Mouse (Mus musculus) macrophage (primary cell): ENCODE data around the gene T. TPM values are rescaled to one million over a fixed set of nuclear protein-coding genes. Genes with fewer than 3 reads are reported as not detected.
"Not testable (repeated sequence)": the region's sequence is repeated elsewhere in the genome, so short reads cannot be mapped to it uniquely, and the experiment has no call there.

Experiments
- H3K27ac ChIP-seq: fragments of 350-480 bp; formaldehyde crosslinking; 2 replicates; pipeline ENCODE4 v1.9.0; 2021
- H3K36me3 ChIP-seq: fragments of 350-480 bp; formaldehyde crosslinking; 2 replicates; pipeline ENCODE4 v1.9.0; 2021; ENCODE audit errors: inconsistent target
- H3K4me3 ChIP-seq: fragments of 350-480 bp; formaldehyde crosslinking; 2 replicates; pipeline ENCODE4 v1.9.0; 2021; ENCODE audit errors: inconsistent target
- H3K79me2 ChIP-seq: fragments of 350-480 bp; formaldehyde crosslinking; 2 replicates; pipeline ENCODE4 v1.9.0; 2021; ENCODE audit errors: inconsistent target
- WGBS: methylation state at CpG from one replicate; pipeline ENCODE4 v1.1.7; 2026; ENCODE audit warnings: inconsistent platforms; ENCODE audit not compliant: missing documents; 5-methylcytosine and 5-hydroxymethylcytosine counted together
- polyA plus RNA-seq: library from polyadenylated mRNA; stranded (reverse); fragments of 250-400 nt; gene quantifications from 3 replicates; pipeline ENCODE4 v1.2.4, GENCODE M21; 2018; ENCODE audit warnings: inconsistent platforms
- total RNA-seq, 78 experiments: library from RNA; depleted of rRNA; stranded (reverse); fragments of 250-400 nt; gene quantifications; 1 replicate in 9 of 78; 2 replicates in 24 of 78; 3 replicates in 43 of 78; 4 replicates in 2 of 78; pipeline ENCODE4 v1.2.4; 2018; ENCODE audit warnings: inconsistent platforms in 56 of 78

T gene
- not detected for total RNA-seq (2018; cell fraction: chromatin; rRNA removed)
- total RNA-seq (2018; cell fraction: cytosol; rRNA removed), result not detected
- not detected for total RNA-seq (2018; cell fraction: nucleus; rRNA removed)
- polyA plus RNA-seq, result not detected in 3 replicates

- H3K36me3 ChIP-seq, result no peaks in the 10 kb centered on the region
- H3K4me3 ChIP-seq, result no peak within 1 kb of the TSS
- 5% methylated on average over 64 of the region's 65 CpGs for WGBS
- H3K27ac ChIP-seq, result no peak within 1 kb of the TSS
- no peaks in the 10 kb centered on the region for H3K79me2 ChIP-seq
These were observed at the start of gene T for GRCm38 (mm10) chr17:8433978-8434960. Gene T, plus strand, starts transcription at chr17:8434423.

- Histone ChIP-seq H3K79me2 (no peaks in the 10 kb centered on the region), H3K4me3 (no peak overlapping the region), H3K27ac (no peak overlapping the region), H3K36me3 (no peaks in the 10 kb centered on the region)
- 79% methylated on average over 2 of the region's 2 CpGs for WGBS
These were observed 48.8 kb upstream of the T start for GRCm38 (mm10) chr17:8385441-8385840.

GRCm38 (mm10) chr17:8388463-8388862 lies 45.8 kb upstream of the T start:
- Histone ChIP-seq H3K4me3 (no peak overlapping the region), H3K36me3 (no peaks in the 10 kb centered on the region), H3K27ac (no peak overlapping the region), H3K79me2 (no peaks in the 10 kb centered on the region)
- WGBS, result 11% methylated on average over 13 of the region's 13 CpGs

- 9% methylated on average over 28 of the region's 28 CpGs for whole genome bisulfite sequencing
- H3K79me2 ChIP-seq, result no peaks in the 10 kb centered on the region
- no peak overlapping the region for H3K27ac ChIP-seq
- H3K36me3 ChIP-seq, result no peaks in the 10 kb centered on the region
- no peak overlapping the region for H3K4me3 ChIP-seq
These were observed 45.0 kb upstream of the T start for GRCm38 (mm10) chr17:8388990-8389789.

DNA sequence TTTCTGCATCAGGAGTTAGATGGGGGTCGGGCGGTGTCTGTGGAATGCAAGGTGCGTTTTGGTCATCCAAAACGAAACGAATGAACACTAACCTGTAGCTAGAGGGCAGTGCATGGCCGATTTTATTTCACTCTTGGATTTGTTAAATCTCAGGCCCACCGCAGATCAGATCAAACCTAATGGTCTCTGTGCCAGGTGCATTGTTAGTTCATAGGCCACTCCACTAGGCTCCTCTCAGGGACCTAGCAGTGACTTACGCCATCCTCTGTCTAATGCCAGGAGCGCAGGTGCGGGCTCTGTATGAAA lies 44.5 kb upstream of the T start:
- no peak overlapping the region for H3K4me3 ChIP-seq
- no peaks in the 10 kb centered on the region for H3K36me3 ChIP-seq
- H3K27ac ChIP-seq, result no peak overlapping the region
- H3K79me2 ChIP-seq, result no peaks in the 10 kb centered on the region
- WGBS, result 24% methylated on average over 10 of the region's 10 CpGs

DNA sequence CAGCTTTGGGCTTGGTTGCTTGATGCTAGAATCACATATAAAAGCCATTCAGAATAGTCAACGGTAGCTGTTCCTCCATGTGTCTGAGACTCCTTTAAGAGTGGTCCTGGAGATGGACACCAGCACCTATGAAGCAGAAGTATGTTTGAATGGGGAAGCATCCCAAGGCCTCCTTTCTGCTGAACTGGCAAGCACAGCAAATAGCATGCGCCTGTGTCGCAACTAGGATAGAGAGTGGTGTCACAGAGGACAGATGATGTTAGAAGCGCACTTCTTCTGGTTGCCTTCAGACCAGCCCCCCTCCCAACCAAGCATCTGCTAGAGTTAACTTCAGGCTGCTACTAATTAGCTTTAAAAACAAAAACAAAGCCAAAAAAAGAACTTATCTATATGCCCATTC lies 43.7 kb upstream of the T start:
- Histone ChIP-seq H3K27ac (no peak overlapping the region), H3K79me2 (no peaks in the 10 kb centered on the region), H3K36me3 (no peaks in the 10 kb centered on the region), H3K4me3 (no peak overlapping the region)
- WGBS, result 35% methylated on average over 4 of the region's 4 CpGs

- Histone ChIP-seq H3K27ac (no peak overlapping the region), H3K79me2 (no peaks in the 10 kb centered on the region), H3K4me3 (no peak overlapping the region), H3K36me3 (no peaks in the 10 kb centered on the region)
- 92% methylated on average over 4 of the region's 4 CpGs for WGBS
These were observed 37.9 kb upstream of the T start for GRCm38 (mm10) chr17:8396371-8396770.

DNA sequence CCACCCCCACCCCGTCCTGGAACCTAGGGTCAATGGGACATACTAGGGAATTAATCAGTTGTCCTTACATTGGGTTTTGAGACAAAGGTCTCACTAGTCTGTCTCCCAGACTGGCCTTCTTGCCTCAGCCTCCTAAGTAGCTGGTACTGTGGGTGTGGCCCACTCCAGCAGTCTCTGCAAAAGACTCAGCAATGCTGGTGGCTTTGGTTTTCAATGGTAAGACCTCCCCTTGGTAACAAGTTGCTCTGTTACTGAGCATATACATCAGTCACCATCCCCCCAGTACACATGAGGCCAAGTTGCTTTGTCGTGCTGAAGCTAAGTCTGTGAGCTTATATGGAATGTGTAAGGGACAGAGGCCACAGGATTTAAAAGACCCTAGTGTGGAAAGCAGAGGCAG lies 36.3 kb upstream of the T start:
- Histone ChIP-seq H3K36me3 (no peaks in the 10 kb centered on the region), H3K79me2 (no peaks in the 10 kb centered on the region), H3K27ac (no peak overlapping the region), H3K4me3 (no peak overlapping the region)
- WGBS, result 96% methylated on average over 2 of the region's 2 CpGs

- WGBS, result 50% methylated on average over 5 of the region's 8 CpGs
- not testable (repeated sequence) for H3K36me3 ChIP-seq, H3K27ac ChIP-seq, H3K4me3 ChIP-seq, H3K79me2 ChIP-seq
These were observed 30.3 kb upstream of the T start for GRCm38 (mm10) chr17:8403932-8404331.

DNA sequence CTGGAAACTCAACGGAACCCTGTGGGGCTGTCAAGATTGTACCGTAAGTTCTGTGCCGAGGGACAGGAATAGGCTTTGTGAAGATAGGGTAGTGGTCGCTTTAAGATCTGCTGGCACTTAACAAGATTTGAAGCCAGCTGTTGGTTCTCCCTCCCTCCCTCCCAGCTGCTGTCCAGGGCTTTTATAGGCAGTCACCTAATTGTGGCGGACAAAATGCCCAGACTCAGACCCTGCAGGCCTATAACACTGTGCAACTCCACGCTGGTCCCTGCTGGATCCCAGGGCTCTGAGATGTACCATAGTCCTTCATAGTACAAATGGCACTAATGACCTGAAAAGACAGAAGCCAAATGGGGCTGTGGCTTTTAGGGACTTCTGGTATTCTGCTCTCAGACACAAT lies 27.9 kb upstream of the T start:
- Histone ChIP-seq H3K4me3 (no peak overlapping the region), H3K36me3 (no peaks in the 10 kb centered on the region), H3K79me2 (no peaks in the 10 kb centered on the region), H3K27ac (no peak overlapping the region)
- WGBS, result 91% methylated on average over 6 of the region's 6 CpGs

DNA sequence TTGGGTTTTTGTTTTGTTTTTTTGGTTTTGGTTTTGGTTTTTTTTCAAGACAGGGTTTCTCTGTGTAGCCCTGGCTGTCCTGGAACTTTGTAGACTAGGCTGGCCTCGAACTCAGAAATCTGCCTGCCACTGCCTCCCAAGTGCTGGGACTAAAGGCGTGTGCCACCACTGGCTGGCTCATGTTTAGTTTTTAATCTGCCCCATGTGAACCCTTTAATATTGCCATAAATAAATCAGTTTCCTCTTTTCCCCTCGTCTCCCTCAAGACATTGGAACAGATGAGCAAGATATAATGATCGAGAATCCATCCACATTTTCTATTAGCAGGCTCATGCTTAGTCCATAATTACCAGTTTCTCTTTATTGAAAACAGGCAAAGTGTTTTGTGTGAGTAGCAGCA lies 26.2 kb upstream of the T start:
- not testable (repeated sequence) for H3K36me3 ChIP-seq, H3K79me2 ChIP-seq, H3K27ac ChIP-seq, H3K4me3 ChIP-seq
- WGBS, result 58% methylated on average over 4 of the region's 4 CpGs

DNA sequence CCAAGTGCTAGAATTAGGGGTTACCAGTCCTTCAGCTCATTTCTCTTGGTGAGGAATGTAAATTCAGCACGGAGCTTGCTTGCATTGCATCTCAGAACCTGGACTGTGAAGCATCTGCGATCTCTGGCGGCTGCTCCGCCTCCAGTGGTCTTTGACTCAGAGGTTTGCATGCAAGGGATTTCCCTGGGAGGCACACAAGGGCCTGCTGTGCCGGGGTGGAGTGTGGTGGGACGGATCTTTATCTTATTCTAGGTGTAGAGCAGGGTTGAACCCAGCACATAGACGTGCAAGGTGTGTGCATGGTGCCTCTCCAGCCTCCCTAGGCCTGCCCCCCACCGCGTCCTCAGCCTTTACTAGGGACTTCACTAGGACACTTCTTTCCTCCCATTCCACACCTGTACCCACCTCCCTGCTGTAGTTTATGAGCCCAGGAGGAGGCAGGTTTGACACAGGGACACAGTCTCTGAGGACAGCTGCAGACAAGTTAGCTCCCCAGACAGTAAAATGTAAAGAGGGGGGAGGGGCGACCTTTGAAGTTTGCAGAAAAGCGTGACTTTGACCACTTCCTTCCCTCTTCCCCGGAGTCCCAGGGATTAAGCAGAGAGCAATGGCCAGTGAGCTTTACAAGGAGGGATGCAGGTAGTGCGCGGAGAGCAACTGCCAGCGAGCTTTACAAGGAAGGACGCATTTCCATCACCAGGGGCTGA lies 25.5 kb upstream of the T start:
- H3K79me2 ChIP-seq, result no peaks in the 10 kb centered on the region
- H3K27ac ChIP-seq, result no peak overlapping the region
- no peaks in the 10 kb centered on the region for H3K36me3 ChIP-seq
- WGBS, result 27% methylated on average over 16 of the region's 16 CpGs
- H3K4me3 ChIP-seq, result no peak overlapping the region

- no peaks in the 10 kb centered on the region for H3K79me2 ChIP-seq
- WGBS, result 100% methylated on average over 2 of the region's 2 CpGs
- no peak overlapping the region for H3K27ac ChIP-seq
- no peaks in the 10 kb centered on the region for H3K36me3 ChIP-seq
- no peak overlapping the region for H3K4me3 ChIP-seq
These were observed 23.9 kb upstream of the T start for GRCm38 (mm10) chr17:8410330-8410729.

DNA sequence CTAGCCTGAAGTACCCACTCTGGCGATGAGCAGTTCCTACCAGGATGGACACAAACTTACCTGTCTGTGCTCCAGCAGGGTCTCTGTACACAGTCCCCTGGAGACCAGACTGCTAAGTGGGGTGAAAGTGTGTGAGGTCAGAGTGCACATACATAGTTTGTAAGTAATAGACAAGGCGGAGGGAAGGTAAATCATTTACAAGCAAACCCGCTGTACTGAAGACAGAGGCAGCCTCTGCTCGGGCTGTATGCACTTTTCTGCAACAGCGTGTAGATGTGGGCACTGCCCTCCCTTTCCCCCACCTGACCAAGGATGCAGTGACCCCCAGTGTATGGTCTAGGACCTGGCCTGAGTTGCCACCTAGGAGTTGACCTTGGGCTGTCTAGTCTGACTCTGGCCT lies 20.6 kb upstream of the T start:
- Histone ChIP-seq H3K4me3 (no peak overlapping the region), H3K79me2 (no peaks in the 10 kb centered on the region), H3K36me3 (no peaks in the 10 kb centered on the region), H3K27ac (no peak overlapping the region)
- WGBS, result 91% methylated on average over 5 of the region's 5 CpGs
